In the genomic region with DNA sequence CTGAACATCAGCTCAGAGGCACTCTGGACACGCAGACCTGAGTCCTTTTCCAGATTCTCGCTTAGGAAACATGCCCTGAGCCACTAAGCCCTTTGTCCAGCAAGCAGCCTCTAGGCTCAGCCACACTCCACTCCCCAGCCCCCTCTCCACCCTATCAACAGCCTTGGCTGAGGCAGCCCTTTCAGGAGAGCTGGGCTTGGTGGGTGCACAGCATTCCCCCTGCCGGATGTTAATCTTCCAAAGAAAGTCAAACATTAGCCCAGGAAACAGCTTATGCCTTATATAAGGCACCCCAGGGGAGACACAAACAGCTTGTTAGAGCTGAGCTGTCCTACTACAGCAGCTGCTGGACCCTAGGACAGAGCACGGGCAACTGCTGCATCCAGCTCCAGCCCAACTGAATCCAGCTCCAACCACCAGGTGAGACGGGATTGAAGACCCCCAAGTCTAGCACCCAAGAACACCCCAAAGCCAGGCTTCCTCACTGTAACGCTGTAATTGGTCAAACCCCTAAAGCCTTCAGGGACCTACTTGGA, we compare ENCODE assay signal across 19 mouse cellular contexts. TPM values are rescaled to one million over a fixed set of nuclear protein-coding genes. Genes with fewer than 3 reads are reported as not detected.
DNase-seq lines count a peak whose midpoint lies in the region; ATAC-seq and TF ChIP-seq lines count a peak whose summit lies in the region.
"Had no signal": no experiment of that assay in that cellular context is flagged by ENCODE, and none has a peak within 500 bp of the region (broad histone marks: within the 10 kb centered on the region; RNA-seq: fewer than 3 reads in every experiment).

No protein-coding gene starts in this region.

- H3K27me3 ChIP-seq in megakaryocyte, embryonic 14.5 days (replicated peaks) = peaks cover 20% of the 10 kb centered on the region
- no peaks in the 10 kb centered on the region for H3K27me3 ChIP-seq in kidney, postnatal 0 days (ENCODE audit: insufficient read depth, low read length)
- 0 out of 2 replicates have a peak, but pooled peaks cover 2% of the 10 kb centered on the region for H3K27me3 ChIP-seq in liver, embryonic 16.5 days (ENCODE audit: control insufficient read depth, insufficient read depth, low read depth, low read length)
- H3K27me3 ChIP-seq: CH12.LX; forebrain, embryonic 15.5 days; heart, embryonic 15.5 days; limb, embryonic 12.5 days; neural tube, embryonic 15.5 days had no signal

- no peak for ATAC-seq in megakaryocyte, adult 5-6 weeks (ENCODE audit: poor library complexity, severe bottlenecking)
- peak; percentile 77 for ATAC-seq in kidney, postnatal 0 days (replicated peaks; ENCODE audit: low FRiP score, low read depth)
- ATAC-seq in liver, embryonic 16.5 days (ENCODE audit: low read depth) = peak; percentile 47
- ATAC-seq: forebrain, embryonic 15.5 days had no signal

- no peak overlapping the region for H3K9ac ChIP-seq in kidney, postnatal 0 days (ENCODE audit: low read depth, low read length)
- no peak overlapping the region for H3K9ac ChIP-seq in liver, embryonic 16.5 days (ENCODE audit: low read depth, low read length)
- H3K9ac ChIP-seq: forebrain, embryonic 15.5 days; heart, embryonic 15.5 days; limb, embryonic 12.5 days; neural tube, embryonic 15.5 days had no signal

- no peaks in the 10 kb centered on the region for H3K36me3 ChIP-seq in megakaryocyte, embryonic 14.5 days (replicated peaks; ENCODE audit: low read length)
- no peaks in the 10 kb centered on the region for H3K36me3 ChIP-seq in kidney, postnatal 0 days (ENCODE audit: insufficient read depth, low read length)
- no peaks in the 10 kb centered on the region for H3K36me3 ChIP-seq in liver, embryonic 16.5 days (ENCODE audit: control insufficient read depth, insufficient read depth)
- H3K36me3 ChIP-seq: forebrain, embryonic 15.5 days; heart, embryonic 15.5 days; limb, embryonic 12.5 days; neural tube, embryonic 15.5 days had no signal

- H3K4me1 ChIP-seq in megakaryocyte, embryonic 14.5 days = peaks cover 50% of the 10 kb centered on the region
- H3K4me1 ChIP-seq in kidney, postnatal 0 days (replicated peaks; ENCODE audit: insufficient read depth, low read length) = 0 out of 2 replicates have a peak, but pooled peaks cover 4% of the 10 kb centered on the region
- peaks cover 11% of the 10 kb centered on the region for H3K4me1 ChIP-seq in liver, embryonic 16.5 days (ENCODE audit: control insufficient read depth, low read depth, low read length)
- H3K4me1 ChIP-seq: neural tube, embryonic 15.5 days had no signal

- WGBS in kidney, postnatal 0 days = 55% methylated on average over 6 of the region's 6 CpGs
- 30% methylated on average over 6 of the region's 6 CpGs for WGBS in liver, embryonic 16.5 days (ENCODE audit: insufficient replicate concordance)

- peak overlapping the region; percentile 6 for H3K4me3 ChIP-seq in megakaryocyte, embryonic 14.5 days (replicated peaks)
- no peak overlapping the region for H3K4me3 ChIP-seq in kidney, postnatal 0 days (replicated peaks; ENCODE audit: low read depth, low read length)
- no peak overlapping the region for H3K4me3 ChIP-seq in liver, embryonic 16.5 days (ENCODE audit: low read depth, low read length)
- H3K4me3 ChIP-seq: forebrain, embryonic 15.5 days; heart, embryonic 15.5 days; limb, embryonic 12.5 days; neural tube, embryonic 15.5 days had no signal

- H3K27ac ChIP-seq in kidney, postnatal 0 days = peak overlapping the region; percentile 48
- H3K27ac ChIP-seq in liver, embryonic 16.5 days (ENCODE audit: low read length) = peak overlapping the region; percentile 15; the same call in 1 of the 2 replicates
- H3K27ac ChIP-seq: forebrain, embryonic 15.5 days; heart, embryonic 15.5 days; limb, embryonic 12.5 days; neural tube, embryonic 15.5 days had no signal

- H3K4me2 ChIP-seq in kidney, postnatal 0 days (ENCODE audit: low read length) = peak overlapping the region; percentile 27
- no peak overlapping the region for H3K4me2 ChIP-seq in liver, embryonic 16.5 days (ENCODE audit: low read depth, low read length)
- H3K4me2 ChIP-seq: forebrain, embryonic 15.5 days; heart, embryonic 15.5 days; limb, embryonic 12.5 days; neural tube, embryonic 15.5 days had no signal

- peak; percentile 73 to 82 for DNase-seq in kidney, adult 8-10 months
- peak; percentile 26 for DNase-seq in kidney, postnatal 0 days (ENCODE audit: low spot score)
- DNase-seq in embryo, embryonic 9.5 days (ENCODE audit: extremely low spot score) = no peak
- DNase-seq in urinary bladder, postnatal 25 days (ENCODE audit: low spot score) = no peak
- DNase-seq: adrenal gland, adult 2 months; cerebellum, postnatal 36 days; gastrocnemius, postnatal 14 days; lung, postnatal 14 days; right cerebral cortex, adult 18-20 months had no signal

- no peaks in the 10 kb centered on the region for H3K9me3 ChIP-seq in megakaryocyte, embryonic 14.5 days
- no peaks in the 10 kb centered on the region for H3K9me3 ChIP-seq in kidney, postnatal 0 days (replicated peaks; ENCODE audit: low read length)
- no peaks in the 10 kb centered on the region for H3K9me3 ChIP-seq in liver, embryonic 16.5 days (replicated peaks; ENCODE audit: control insufficient read depth, low read length)
- H3K9me3 ChIP-seq: forebrain, embryonic 15.5 days; heart, embryonic 15.5 days; limb, embryonic 12.5 days; neural tube, embryonic 15.5 days had no signal

- TF ChIP-seq CTCF in kidney, postnatal 0 days (IDR thresholded peaks at IDR 0.05; ENCODE audit: low read depth) = no peak

RNA-seq across cellular contexts. Expression of gene Slc22a8, which starts 1.9 kb away (rescaled TPM):
- not detected in 2 replicates for polyA plus RNA-seq in megakaryocyte, embryonic 14.5 days (2012; ENCODE audit: insufficient read depth, low replicate concordance)
- total RNA-seq in megakaryocyte, adult 5-6 weeks (2015) = not detected in 2 replicates
- total RNA-seq in megakaryocyte, adult 5-6 weeks (2017) = not detected in 2 replicates
- 19.2 and 25.5 TPM in 2 replicates for polyA plus RNA-seq in kidney, postnatal 0 days (2015; fragmentation: Nextera tagmentation; extraction: Ambion mirVana)
- 2.4 and 2.6 TPM in 2 replicates for polyA plus RNA-seq in liver, embryonic 16.5 days (2015; fragmentation: Nextera tagmentation; extraction: Ambion mirVana)
- total RNA-seq: CH12.LX; gastrocnemius, postnatal 14 days; monocyte, adult 5-6 weeks had no signal
- polyA plus RNA-seq: limb, embryonic 12.5 days; urinary bladder, adult 2 months had no signal

RNA-seq across cellular contexts. Expression of gene Slc22a6, which starts 24.9 kb away (rescaled TPM):
- polyA plus RNA-seq in megakaryocyte, embryonic 14.5 days (2012; ENCODE audit: insufficient read depth, low replicate concordance) = not detected in 2 replicates
- not detected in 2 replicates for total RNA-seq in megakaryocyte, adult 5-6 weeks (2015)
- not detected in 2 replicates for total RNA-seq in megakaryocyte, adult 5-6 weeks (2017)
- 73.8 and 93.1 TPM in 2 replicates for polyA plus RNA-seq in kidney, postnatal 0 days (2015; fragmentation: Nextera tagmentation; extraction: Ambion mirVana)
- polyA plus RNA-seq in liver, embryonic 16.5 days (2015; fragmentation: Nextera tagmentation; extraction: Ambion mirVana) = 0.02 TPM in 1 of 2 replicates, not detected in the other
- total RNA-seq: adrenal gland, adult 2 months; CH12.LX; gastrocnemius, postnatal 14 days; monocyte, adult 5-6 weeks had no signal
- polyA plus RNA-seq: adrenal gland, adult 2 months; heart, embryonic 15.5 days; limb, embryonic 12.5 days; urinary bladder, adult 2 months had no signal

Comparison
In these comparisons a context has a peak if more than half of its experiments do, and no peak if none do; other contexts are left out.
1. DNase-seq: peak in kidney, adult 8-10 months (2 of 2) and kidney, postnatal 0 days (single experiment); none in embryo, embryonic 9.5 days (single experiment) and urinary bladder, postnatal 25 days (single experiment).
2. RNA of gene Slc22a6, which starts 24.9 kb away (polyA plus RNA-seq): 73.8 to 93.1 TPM in kidney, postnatal 0 days; 0.02 TPM in liver, embryonic 16.5 days and not detected in megakaryocyte, embryonic 14.5 days; every median in the first group is over 10 times any median in the second.